Mouse (Mus musculus) cortical plate, adult 2 months (tissue): ENCODE measurements around the gene Ptprd. TPM values are rescaled to one million over a fixed set of nuclear protein-coding genes. Genes with fewer than 3 reads are reported as not detected.
A peak's percentile ranks its signal among the peaks of the same experiment; 100 is the strongest.

Experiments used
- H3K27ac ChIP-seq: fragments of 200-500 bp; 2 replicates; pipeline ENCODE4 v1.5.1; 2012; ENCODE audit warnings: low read length, control low read depth, inconsistent platforms; ENCODE audit not compliant: insufficient read depth
- H3K4me1 ChIP-seq: fragments of 200-500 bp; 2 replicates; pipeline ENCODE4 v1.6.1; 2011; ENCODE audit warnings: low read length; ENCODE audit not compliant: control insufficient read depth, insufficient read depth
- H3K4me3 ChIP-seq: fragments of 200-500 bp; 2 replicates; pipeline ENCODE4 v1.5.1; 2011; ENCODE audit warnings: mild to moderate bottlenecking, low read length, control low read depth; ENCODE audit not compliant: insufficient read depth
- CTCF ChIP-seq: fragments of 200-500 bp; IDR thresholded peaks from 2 replicates; pipeline ENCODE4 v1.5.1; 2011; ENCODE audit warnings: mild to moderate bottlenecking, control low read depth, low read length; ENCODE audit not compliant: insufficient read depth; ENCODE audit errors: extremely low read depth
- POLR2A ChIP-seq: fragments of 200-500 bp; IDR thresholded peaks from 2 replicates; pipeline ENCODE4 v1.6.1; 2011; ENCODE audit warnings: mild to moderate bottlenecking, low read length, control low read depth; ENCODE audit not compliant: insufficient read depth; ENCODE audit errors: extremely low read depth
- polyA plus RNA-seq: library from polyadenylated mRNA; depleted of rRNA; stranded (reverse); fragments of >200 nt; gene quantifications from 2 replicates; pipeline ENCODE4 v1.2.3, GENCODE M21; 2012

Ptprd gene
- polyA plus RNA-seq, 1 experiment, result 152 TPM

DNA sequence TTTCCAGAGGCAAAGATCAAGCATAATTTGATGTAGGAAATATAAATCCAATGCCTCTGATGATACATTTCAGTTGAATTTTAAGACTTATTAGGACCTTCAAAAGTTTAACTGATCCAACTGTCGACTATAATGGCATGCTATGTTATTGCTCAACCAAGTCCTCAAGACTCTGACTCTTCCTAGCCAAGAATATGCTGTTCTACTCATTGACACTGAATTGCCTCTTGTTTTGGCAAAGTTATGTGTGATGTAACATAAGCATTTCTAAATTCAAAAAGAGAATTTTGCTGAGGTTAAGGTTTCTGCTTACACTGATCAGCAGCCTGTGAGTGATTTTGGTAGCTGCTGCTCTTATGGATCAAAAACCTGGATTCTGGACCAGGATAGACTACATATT lies 1475.9 kb downstream of the Ptprd start:
- TF ChIP-seq POLR2A (no peak), CTCF (no peak)
- H3K4me3 ChIP-seq, result no peak overlapping the region
- H3K4me1 ChIP-seq, result no peaks in the 10 kb centered on the region
- no peak overlapping the region for H3K27ac ChIP-seq

DNA sequence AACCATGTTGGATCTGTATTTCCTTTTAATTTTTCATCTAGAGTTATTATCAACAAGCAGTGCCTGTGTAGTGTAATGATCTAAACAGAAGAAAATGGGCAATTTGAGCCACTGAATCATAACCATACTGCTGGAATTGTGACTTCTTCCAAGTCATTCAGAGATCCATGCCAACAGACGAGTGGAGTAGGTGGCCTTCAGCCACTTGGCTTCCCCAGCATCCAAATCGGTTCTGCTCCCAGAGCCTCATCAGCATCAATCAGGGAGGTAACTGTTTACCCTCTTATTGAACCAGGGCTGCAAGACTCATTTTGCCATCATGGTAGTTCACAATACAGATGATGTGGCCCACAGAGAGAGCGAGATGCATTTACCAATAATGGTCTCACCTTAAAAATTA lies 1536.0 kb downstream of the Ptprd start:
- H3K27ac ChIP-seq, result no peak overlapping the region
- H3K4me3 ChIP-seq, result no peak overlapping the region
- H3K4me1 ChIP-seq, result no peaks in the 10 kb centered on the region
- TF ChIP-seq CTCF, result no peak
- TF ChIP-seq POLR2A, result no peak

DNA sequence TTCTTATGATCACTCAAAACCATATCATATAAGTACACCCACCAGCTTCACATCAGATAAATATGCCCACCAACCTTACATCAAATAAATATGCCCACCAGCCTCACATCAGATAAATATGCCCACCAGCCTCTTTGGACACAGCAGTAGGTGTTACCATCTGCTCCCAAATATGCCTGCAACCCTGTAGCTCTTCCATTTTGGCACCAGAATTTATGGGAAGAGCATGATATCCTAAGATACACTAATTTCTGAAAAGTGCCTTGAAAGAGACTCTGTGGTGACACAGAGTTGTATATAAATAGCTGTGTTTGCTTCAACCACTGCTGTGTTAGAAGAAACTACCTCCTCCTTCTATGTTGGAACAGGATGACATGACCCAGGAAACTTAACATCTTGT lies 1538.5 kb downstream of the Ptprd start:
- no peak overlapping the region for H3K4me3 ChIP-seq
- no peaks in the 10 kb centered on the region for H3K4me1 ChIP-seq
- TF ChIP-seq POLR2A (no peak), CTCF (no peak)
- no peak overlapping the region for H3K27ac ChIP-seq

DNA sequence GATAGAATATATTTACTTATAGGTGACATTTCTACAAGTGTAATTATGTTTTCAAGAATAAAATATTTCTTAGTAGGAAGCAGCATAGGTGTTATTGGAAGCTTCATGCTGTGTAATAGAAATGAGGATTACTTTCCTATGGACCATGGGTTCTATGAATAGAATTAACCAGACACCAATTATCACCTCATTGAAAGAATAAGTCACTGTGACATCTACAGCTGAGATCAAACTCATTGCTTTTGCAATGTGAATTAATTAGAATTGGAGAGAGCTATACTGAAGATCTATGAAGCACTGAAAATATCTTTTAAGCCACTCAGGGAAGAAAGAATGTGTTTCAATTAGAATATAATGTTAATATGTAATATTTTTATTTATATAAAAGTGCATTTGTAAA lies 1539.1 kb downstream of the Ptprd start:
- no peak overlapping the region for H3K27ac ChIP-seq
- H3K4me3 ChIP-seq, result no peak overlapping the region
- no peaks in the 10 kb centered on the region for H3K4me1 ChIP-seq
- TF ChIP-seq POLR2A (no peak), CTCF (no peak)

DNA sequence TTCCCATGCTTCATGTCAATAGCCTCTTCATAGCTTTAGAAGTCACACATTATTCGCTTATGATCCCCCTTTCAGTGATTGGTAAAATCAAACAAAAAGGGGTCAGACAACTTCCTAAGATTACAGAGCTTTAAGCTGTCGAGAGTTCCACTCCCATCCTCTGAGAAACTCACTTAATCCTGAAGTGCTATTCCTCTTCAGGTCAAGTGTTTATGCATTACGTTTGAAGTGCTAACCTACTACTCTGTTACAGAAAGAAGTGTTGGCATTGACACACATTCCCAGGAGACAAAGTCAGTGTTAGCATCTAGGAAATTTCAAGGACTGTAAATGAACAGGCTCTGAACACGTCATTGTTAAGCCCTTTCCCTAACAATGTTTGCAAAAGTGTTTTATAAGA lies 1550.0 kb downstream of the Ptprd start:
- Histone ChIP-seq H3K4me3 (no peak overlapping the region), H3K4me1 (no peaks in the 10 kb centered on the region), H3K27ac (no peak overlapping the region)
- TF ChIP-seq CTCF, result no peak

DNA sequence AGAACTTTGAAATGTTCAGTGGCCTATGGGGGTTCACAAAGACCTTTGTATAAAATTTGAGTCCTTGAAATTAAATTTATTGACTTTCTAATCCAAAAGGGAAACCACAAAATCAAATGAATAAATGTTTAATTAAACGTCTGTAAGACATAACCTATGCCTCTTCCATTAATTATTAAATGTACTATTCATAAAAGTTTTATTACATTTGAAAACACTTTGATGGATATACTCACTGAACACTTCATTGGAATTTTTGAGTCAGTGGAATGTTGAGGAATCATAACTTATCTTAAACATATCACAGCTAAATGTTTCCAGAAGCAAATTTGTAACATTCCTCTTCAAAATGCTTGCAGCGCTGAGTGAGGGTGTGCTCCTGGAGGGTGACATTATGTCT lies 1551.6 kb downstream of the Ptprd start:
- no peaks in the 10 kb centered on the region for H3K4me1 ChIP-seq
- H3K4me3 ChIP-seq, result no peak overlapping the region
- no peak overlapping the region for H3K27ac ChIP-seq
- TF ChIP-seq POLR2A, result no peak
- no peak for TF ChIP-seq CTCF

DNA sequence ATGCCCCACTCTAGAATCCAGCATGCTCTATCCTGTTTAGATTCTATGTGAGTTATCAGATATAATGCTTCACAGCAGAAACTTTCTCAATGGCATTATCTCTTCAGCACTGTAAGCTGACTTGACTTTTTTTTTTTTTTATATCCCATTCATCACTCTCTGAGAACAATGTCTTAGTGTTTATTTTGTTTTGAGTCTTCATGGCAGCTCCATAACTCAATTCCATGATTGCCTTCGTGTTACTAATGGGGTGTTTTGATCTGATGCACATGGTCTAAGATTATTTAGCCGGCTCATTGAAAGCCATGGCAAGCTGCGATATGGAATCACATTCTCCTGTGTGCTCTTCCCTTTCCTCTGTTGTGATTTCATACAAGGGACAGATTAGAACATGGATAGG lies 1555.0 kb downstream of the Ptprd start:
- no peak overlapping the region for H3K27ac ChIP-seq
- H3K4me1 ChIP-seq, result no peaks in the 10 kb centered on the region
- no peak for TF ChIP-seq POLR2A
- no peak for TF ChIP-seq CTCF
- H3K4me3 ChIP-seq, result no peak overlapping the region

DNA sequence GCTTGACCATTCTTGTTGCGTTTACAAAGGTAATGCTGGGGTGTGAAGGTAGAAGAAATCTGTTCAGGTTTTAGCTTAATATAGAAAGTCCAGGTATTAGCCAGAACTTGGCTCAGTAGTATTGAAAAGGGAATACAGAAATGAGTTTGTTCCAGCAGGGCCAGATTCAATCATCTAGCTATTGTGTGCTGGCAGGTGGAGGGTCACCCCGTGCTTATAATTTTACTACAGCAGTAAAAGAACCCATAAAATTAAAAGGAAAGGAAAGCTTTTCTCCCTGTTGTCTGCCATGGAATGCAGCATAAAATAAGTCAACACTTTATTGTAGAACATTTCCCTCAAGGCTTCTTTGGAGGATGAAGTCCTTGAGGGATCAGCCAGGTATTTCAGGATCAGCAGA lies 1558.8 kb downstream of the Ptprd start:
- Histone ChIP-seq H3K4me1 (no peaks in the 10 kb centered on the region), H3K27ac (no peak overlapping the region), H3K4me3 (no peak overlapping the region)
- TF ChIP-seq CTCF (no peak), POLR2A (no peak)

DNA sequence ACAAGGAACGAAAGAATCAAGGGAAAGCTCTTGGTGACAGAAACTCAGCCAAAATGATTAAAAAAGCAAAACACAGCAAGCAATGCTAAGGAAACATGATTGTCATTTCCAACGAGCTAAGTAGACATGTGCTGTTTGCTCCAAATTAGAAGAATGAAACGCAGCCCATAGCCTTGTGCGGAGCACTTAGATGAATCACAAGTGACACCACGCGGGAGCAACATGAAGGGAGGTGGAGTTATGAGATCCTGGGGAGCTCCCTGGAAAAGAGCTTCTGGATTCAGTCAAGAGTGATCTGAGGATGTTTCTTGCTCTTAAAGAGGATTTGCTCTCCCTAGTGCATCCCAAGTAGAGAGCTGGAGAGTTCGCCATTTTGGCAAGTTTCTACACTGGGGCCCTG lies 1590.0 kb downstream of the Ptprd start:
- TF ChIP-seq CTCF (no peak), POLR2A (no peak)
- H3K27ac ChIP-seq, result peak overlapping the region; percentile 89

DNA sequence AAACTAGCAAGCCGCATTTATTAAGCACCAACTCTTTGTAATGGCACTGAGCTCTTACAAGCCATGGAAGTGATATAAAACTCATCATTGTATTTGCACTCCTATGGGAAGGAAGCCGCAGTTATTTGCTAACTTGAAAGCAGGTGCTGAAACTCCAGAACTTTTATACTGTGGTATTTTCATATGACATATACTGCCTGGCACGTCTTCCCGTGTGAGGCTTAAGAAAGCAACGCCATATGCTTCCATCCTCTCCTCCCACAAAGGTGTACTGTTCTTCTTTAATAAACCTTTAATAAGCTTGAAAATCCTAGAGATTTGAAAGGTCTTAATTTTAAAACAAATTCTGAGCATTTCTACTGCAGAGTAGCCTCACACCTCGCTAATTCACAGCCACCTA lies 1595.1 kb downstream of the Ptprd start:
- Histone ChIP-seq H3K4me1 (peaks cover under 1% of the 10 kb centered on the region; the same call in 1 of the 2 replicates), H3K27ac (no peak overlapping the region), H3K4me3 (no peak overlapping the region)
- TF ChIP-seq CTCF (no peak), POLR2A (no peak)

More for the DNA sequence above, 1590.0 kb downstream of the Ptprd start:
- peaks cover 5% of the 10 kb centered on the region for H3K4me1 ChIP-seq
- no peak overlapping the region for H3K4me3 ChIP-seq

DNA sequence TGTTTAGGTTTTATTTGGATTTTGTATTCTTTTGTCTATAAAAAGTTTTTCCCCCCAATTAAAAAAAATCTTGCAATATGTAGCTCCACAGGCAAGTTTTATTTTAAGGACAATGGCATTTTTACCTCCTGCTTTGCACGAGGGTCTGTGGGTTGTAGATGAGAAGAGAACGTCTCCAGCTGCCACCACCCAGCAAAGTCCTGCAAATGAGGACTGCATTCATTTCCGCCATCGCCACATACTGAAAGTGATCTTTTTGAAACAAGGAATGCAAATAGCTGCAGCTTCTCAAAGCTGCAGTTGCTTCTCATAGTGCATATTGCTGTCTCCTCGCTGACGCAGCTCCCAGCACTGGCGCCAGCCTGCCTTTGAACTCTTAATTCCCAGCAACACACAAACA lies 1603.5 kb downstream of the Ptprd start:
- no peak overlapping the region for H3K4me3 ChIP-seq
- TF ChIP-seq POLR2A, result no peak
- no peak for TF ChIP-seq CTCF
- H3K4me1 ChIP-seq, result no peaks in the 10 kb centered on the region; the same call in 1 of the 2 replicates
- no peak overlapping the region for H3K27ac ChIP-seq
